Mouse (Mus musculus) MEL (cell line): ENCODE measurements around the gene Abcb10. TPM values are rescaled to one million over a fixed set of nuclear protein-coding genes. Genes with fewer than 3 reads are reported as not detected.

Experiments used
- DNase-seq: peaks from one replicate; pipeline ENCODE4 v3.0.0; 2011; ENCODE audit warnings: low read depth, low spot score
- H3K27ac ChIP-seq: 2 replicates; pipeline ENCODE4 v1.5.1; 2012; ENCODE audit warnings: low read depth, mild to moderate bottlenecking, control low read depth, low read length, moderate library complexity; ENCODE audit not compliant: control insufficient read depth
- H3K27me3 ChIP-seq, 2 experiments: fragments of 150-350 bp in 1 of 2; sonication (generic) in 1 of 2; 2 replicates each; pipeline ENCODE4 v1.6.1; 2012; ENCODE audit warnings: low read length in 2 of 2, mild to moderate bottlenecking in 2 of 2, improper control_type of control experiment in 1 of 2, moderate library complexity in 1 of 2; ENCODE audit not compliant: insufficient read depth in 2 of 2, control insufficient read depth in 1 of 2
- H3K36me3 ChIP-seq, 2 experiments: 2 replicates each; pipeline ENCODE4 v1.6.1; 2012 to 2014; ENCODE audit warnings: low read length in 2 of 2, improper control_type of control experiment in 1 of 2, inconsistent platforms in 1 of 2, mild to moderate bottlenecking in 1 of 2; ENCODE audit not compliant: insufficient read depth in 2 of 2, control insufficient read depth in 1 of 2
- H3K4me1 ChIP-seq, 2 experiments: fragments of 150-350 bp in 1 of 2; sonication (generic) in 1 of 2; 2 replicates each; pipeline ENCODE4 v1.6.1; 2012; ENCODE audit warnings: low read length in 2 of 2, improper control_type of control experiment in 1 of 2, mild to moderate bottlenecking in 1 of 2; ENCODE audit not compliant: insufficient read depth in 2 of 2, control insufficient read depth in 1 of 2
- H3K4me3 ChIP-seq, 2 experiments: fragments of 150-350 bp in 1 of 2; sonication (generic) in 1 of 2; 2 replicates each; pipeline ENCODE4 v1.5.1; 2012; ENCODE audit warnings: low read depth in 2 of 2, low read length in 2 of 2, mild to moderate bottlenecking in 2 of 2, moderate library complexity in 2 of 2, control low read depth in 1 of 2, improper control_type of control experiment in 1 of 2; ENCODE audit not compliant: control insufficient read depth in 1 of 2, insufficient read depth in 1 of 2
- H3K79me2 ChIP-seq: 2 replicates; pipeline ENCODE4 v1.6.1; 2012; ENCODE audit warnings: mild to moderate bottlenecking, low read length, moderate library complexity; ENCODE audit not compliant: control insufficient read depth, poor library complexity, insufficient read depth
- H3K9ac ChIP-seq: 2 replicates; pipeline ENCODE4 v1.6.1; 2012; ENCODE audit warnings: low read depth, mild to moderate bottlenecking, control low read depth, low read length, moderate library complexity; ENCODE audit not compliant: control insufficient read depth, poor library complexity, severe bottlenecking
- H3K9me3 ChIP-seq: fragments of 150-350 bp; sonication (generic); replicated peaks from 2 replicates; pipeline ENCODE4 v1.6.1; 2012; ENCODE audit warnings: mild to moderate bottlenecking, low read length, improper control_type of control experiment, moderate library complexity; ENCODE audit not compliant: insufficient read depth
- BHLHE40 ChIP-seq: IDR thresholded peaks from 2 replicates; pipeline ENCODE4 v1.6.1; 2012; ENCODE audit warnings: low read depth, mild to moderate bottlenecking, inconsistent platforms, low read length, improper control_type of control experiment, borderline replicate concordance
- CHD1 ChIP-seq: IDR thresholded peaks from 2 replicates; pipeline ENCODE4 v1.6.1; 2012; ENCODE audit warnings: low read depth, mild to moderate bottlenecking, inconsistent platforms, low read length, improper control_type of control experiment
- CHD2 ChIP-seq: IDR thresholded peaks from 2 replicates; pipeline ENCODE4 v1.6.1; 2011; ENCODE audit warnings: low read length, improper control_type of control experiment
- CTCF ChIP-seq, 3 experiments: IDR thresholded peaks in 2 of 3; conservative IDR thresholded peaks in 1 of 3; 2 replicates each; pipeline ENCODE4 v1.5.1; 2011 to 2012; ENCODE audit warnings: low read length in 3 of 3, low read depth in 2 of 3, mild to moderate bottlenecking in 2 of 3, improper control_type of control experiment in 1 of 3, inconsistent platforms in 1 of 3, mixed read lengths in 1 of 3, moderate library complexity in 1 of 3; ENCODE audit not compliant: control insufficient read depth in 1 of 3, insufficient read depth in 1 of 3, poor library complexity in 1 of 3, severe bottlenecking in 1 of 3
- E2F4 ChIP-seq: IDR thresholded peaks from 2 replicates; pipeline ENCODE4 v1.6.1; 2011; ENCODE audit warnings: low read depth, low read length, improper control_type of control experiment, borderline replicate concordance
- HCFC1 ChIP-seq: IDR thresholded peaks from 2 replicates; pipeline ENCODE4 v1.6.1; 2012; ENCODE audit warnings: low read depth, mild to moderate bottlenecking, inconsistent platforms, low read length, improper control_type of control experiment, moderate library complexity
- MAX ChIP-seq: IDR thresholded peaks from 2 replicates; pipeline ENCODE4 v1.6.1; 2011; ENCODE audit warnings: low read length, improper control_type of control experiment
- MYB ChIP-seq: IDR thresholded peaks from 2 replicates; pipeline ENCODE4 v1.6.1; 2011; ENCODE audit warnings: mild to moderate bottlenecking, low read depth, low read length, improper control_type of control experiment
- MYC ChIP-seq: IDR thresholded peaks from 2 replicates; pipeline ENCODE4 v1.6.1; 2011; ENCODE audit warnings: low read depth, mild to moderate bottlenecking, low read length, improper control_type of control experiment, moderate library complexity
- NELFE ChIP-seq: IDR thresholded peaks from 2 replicates; pipeline ENCODE4 v1.6.1; 2011; ENCODE audit warnings: low read depth, low read length, improper control_type of control experiment
- NRF1 ChIP-seq: IDR thresholded peaks from 2 replicates; pipeline ENCODE4 v1.6.1; 2014; ENCODE audit warnings: low read depth, mild to moderate bottlenecking, inconsistent platforms, low read length, improper control_type of control experiment, moderate library complexity; ENCODE audit not compliant: poor library complexity, insufficient read depth, severe bottlenecking
- POLR2AphosphoS2 ChIP-seq: IDR thresholded peaks from 2 replicates; pipeline ENCODE4 v1.6.1; 2011; ENCODE audit warnings: low read length, improper control_type of control experiment
- POLR2AphosphoS5 ChIP-seq: IDR thresholded peaks from 2 replicates; pipeline ENCODE4 v1.6.1; 2012; ENCODE audit warnings: low read depth, borderline replicate concordance, mild to moderate bottlenecking, inconsistent platforms, low read length, moderate library complexity, mixed read lengths
- RAD21 ChIP-seq: IDR thresholded peaks from 2 replicates; pipeline ENCODE4 v1.6.1; 2011; ENCODE audit warnings: mild to moderate bottlenecking, low read depth, low read length, improper control_type of control experiment
- RCOR1 ChIP-seq: IDR thresholded peaks from 2 replicates; pipeline ENCODE4 v1.6.1; 2012; ENCODE audit warnings: low read depth, mild to moderate bottlenecking, inconsistent platforms, low read length, improper control_type of control experiment
- SIN3A ChIP-seq: IDR thresholded peaks from 2 replicates; pipeline ENCODE4 v1.6.1; 2012; ENCODE audit warnings: low read length, improper control_type of control experiment, inconsistent platforms
- SMC3 ChIP-seq: IDR thresholded peaks from 2 replicates; pipeline ENCODE4 v1.6.1; 2011; ENCODE audit warnings: low read depth, low read length, improper control_type of control experiment
- TBP ChIP-seq: IDR thresholded peaks from 2 replicates; pipeline ENCODE4 v1.8.0; 2011; ENCODE audit warnings: low read depth, low read length, improper control_type of control experiment
- UBTF ChIP-seq: IDR thresholded peaks from 2 replicates; pipeline ENCODE4 v1.6.1; 2012; ENCODE audit warnings: low read depth, mild to moderate bottlenecking, inconsistent platforms, low read length, improper control_type of control experiment, moderate library complexity, borderline replicate concordance; ENCODE audit not compliant: insufficient read depth
- USF2 ChIP-seq, 2 experiments: IDR thresholded peaks; 2 replicates each; pipeline ENCODE4 v1.6.1; 2011 to 2012; ENCODE audit warnings: improper control_type of control experiment in 2 of 2, low read length in 2 of 2, borderline replicate concordance in 1 of 2, inconsistent platforms in 1 of 2, low read depth in 1 of 2, mild to moderate bottlenecking in 1 of 2; ENCODE audit not compliant: insufficient read depth in 1 of 2
- ZC3H11A ChIP-seq: IDR thresholded peaks from 2 replicates; pipeline ENCODE4 v1.6.1; 2012; ENCODE audit warnings: low read depth, mild to moderate bottlenecking, inconsistent platforms, low read length, improper control_type of control experiment
- ZNF384 ChIP-seq: IDR thresholded peaks from 2 replicates; pipeline ENCODE4 v1.6.1; 2012; ENCODE audit warnings: low read depth, mild to moderate bottlenecking, inconsistent platforms, low read length, improper control_type of control experiment
- polyA plus RNA-seq, 2 experiments: library from polyadenylated mRNA; stranded (reverse) in 1 of 2; unstranded in 1 of 2; fragments of >175 nt in 1 of 2; fragments of >200 nt in 1 of 2; gene quantifications; 2 replicates each; pipeline versions ENCODE4 v1.2.1 to v1.2.4; 2012; ENCODE audit warnings: low replicate concordance in 2 of 2, low read depth in 1 of 2; ENCODE audit not compliant: insufficient read length in 2 of 2, insufficient read depth in 1 of 2, missing spikeins in 1 of 2
- total RNA-seq: library from RNA; depleted of rRNA; stranded (reverse); fragments of 300-350 nt; gene quantifications from 2 replicates; pipeline ENCODE4 v1.2.3, GENCODE M21; 2012

The Abcb10 gene
- total and polyA plus RNA-seq, 3 experiments: 32.6 to 37.8 (median 33.7) TPM

GRCm38 (mm10) chr8:123953686-123954085 is 29.2 kb downstream of the Abcb10 start:
- TF ChIP-seq MAX (no peak), E2F4 (no peak), POLR2AphosphoS5 (no peak), RCOR1 (no peak), MYC (no peak), BHLHE40 (no peak), HCFC1 (no peak), UBTF (no peak), SIN3A (no peak), USF2 (IDR thresholded peaks at IDR 0.05; ENCODE audit: borderline replicate concordance in 1 of 2, insufficient read depth in 1 of 2, low read depth in 1 of 2, low read length in 2 of 2) (no peak), CHD2 (no peak), NELFE (no peak), CTCF (IDR thresholded peaks at IDR 0.05 in 2 of 3, conservative IDR thresholded peaks at IDR 0.05 in 1 of 3; ENCODE audit: control insufficient read depth in 1 of 3, insufficient read depth in 1 of 3, low read depth in 2 of 3, low read length in 3 of 3, poor library complexity in 1 of 3, severe bottlenecking in 1 of 3) (no peak), NRF1 (no peak), TBP (no peak), POLR2AphosphoS2 (no peak), CHD1 (no peak), MYB (no peak)
- Histone ChIP-seq H3K4me3 (no peak overlapping the region), H3K9me3 (no peaks in the 10 kb centered on the region), H3K4me1 (no peaks in the 10 kb centered on the region), H3K9ac (no peak overlapping the region), H3K27me3 (no peaks in the 10 kb centered on the region), H3K79me2 (peaks cover 4% of the 10 kb centered on the region), H3K27ac (no peak overlapping the region), H3K36me3 (peaks cover 0 to 4% of the 10 kb centered on the region in 2 experiments; a peak in 2 of 4 replicates)
- no peak for DNase-seq

GRCm38 (mm10) chr8:123950077-123950802 is 32.7 kb downstream of the Abcb10 start:
- DNase-seq: peak; percentile 85
- Histone ChIP-seq H3K4me1 (peaks cover 3% of the 10 kb centered on the region in 2 experiments; a peak in 1 of 4 replicates), H3K27ac (peak overlapping the region; percentile 60), H3K36me3 (peaks cover 3 to 4% of the 10 kb centered on the region in 2 experiments; a peak in 3 of 4 replicates), H3K9me3 (no peaks in the 10 kb centered on the region), H3K79me2 (peaks cover 16% of the 10 kb centered on the region), H3K27me3 (no peaks in the 10 kb centered on the region), H3K9ac (peak overlapping the region; percentile 89), H3K4me3 (peak overlapping the region; percentile 83 to 85)
- TF ChIP-seq SIN3A (no peak; the same call in 1 of the 2 replicates), SMC3 (peak; percentile 56), MYC (no peak), NELFE (no peak), CTCF (IDR thresholded peaks at IDR 0.05 in 2 of 3, conservative IDR thresholded peaks at IDR 0.05 in 1 of 3; ENCODE audit: control insufficient read depth in 1 of 3, insufficient read depth in 1 of 3, low read depth in 2 of 3, low read length in 3 of 3, poor library complexity in 1 of 3, severe bottlenecking in 1 of 3) (peak; percentile 69 to 80 (median 79)), ZNF384 (peak; percentile 93), CHD1 (0 out of 2 replicates have a peak, but pooled peaks have one; percentile 5), RAD21 (peak; percentile 39), HCFC1 (0 out of 2 replicates have a peak, but pooled peaks have one; percentile 50), ZC3H11A (peak; percentile 36), TBP (0 out of 2 replicates have a peak, but pooled peaks have one; percentile 14), MYB (no peak)
